Mouse (Mus musculus) liver, adult 2 months (tissue): Measurements from ENCODE around the gene Gins1.

ENCODE experiments used
- CTCF ChIP-seq: fragments of 200-500 bp; IDR thresholded peaks from 2 replicates; pipeline ENCODE4 v1.5.1; 2011; ENCODE audit warnings: low read depth, low read length, control low read depth
- POLR2A ChIP-seq: fragments of 200-500 bp; IDR thresholded peaks from 2 replicates; pipeline ENCODE4 v1.6.1; 2011; ENCODE audit warnings: low read length, control low read depth; ENCODE audit not compliant: insufficient read depth; ENCODE audit errors: extremely low read depth

DNA sequence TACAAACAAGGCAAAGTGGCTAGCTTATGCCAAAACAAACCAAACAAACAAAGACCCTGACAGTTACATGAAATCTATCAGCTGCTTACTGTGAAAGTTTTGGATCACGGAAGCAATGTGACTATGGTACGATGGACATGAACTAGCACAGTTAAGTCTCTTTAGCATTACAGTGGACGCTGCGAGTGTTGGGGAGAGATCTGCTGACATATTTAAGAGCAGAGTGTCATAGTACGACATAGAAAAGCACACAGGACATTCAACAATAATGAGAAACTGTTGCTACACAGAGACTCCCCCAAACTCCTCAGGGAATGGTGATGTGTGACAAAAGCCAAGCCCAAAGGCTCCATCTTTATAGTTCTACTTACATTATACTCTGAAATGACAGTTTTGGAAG, 38.8 kb downstream of the Gins1 start:
- TF ChIP-seq CTCF (no peak), POLR2A (no peak)
